Mouse (Mus musculus) cerebellum, postnatal 4 days (tissue): Measurements from ENCODE around the gene Mpzl2.
A peak's percentile ranks its signal among the peaks of the same experiment; 100 is the strongest.

Experiments
- DNase-seq, 2 experiments: peaks; one replicate each; pipeline ENCODE4 v3.0.0; 2022; ENCODE audit warnings: low spot score in 2 of 2, mixed read lengths in 1 of 2

Gene Mpzl2

GRCm38 (mm10) chr9:45039499-45039898 is at the start of gene Mpzl2:
Mpzl2 (plus strand) TSS chr9:45039799.
- DNase-seq: no peak

- DNase-seq: no peak
Measured at GRCm38 (mm10) chr9:44991821-44992220, 47.8 kb upstream of the Mpzl2 start.

GRCm38 (mm10) chr9:44992271-44992670 is 47.3 kb upstream of the Mpzl2 start:
- DNase-seq: peak in 1 of 2 experiments; percentile 40

GRCm38 (mm10) chr9:44993268-44993667 is 46.3 kb upstream of the Mpzl2 start:
- DNase-seq: no peak

GRCm38 (mm10) chr9:44994962-44995361 is 44.6 kb upstream of the Mpzl2 start:
- no peak for DNase-seq

GRCm38 (mm10) chr9:44996590-44996989 is 43.0 kb upstream of the Mpzl2 start:
- no peak for DNase-seq

GRCm38 (mm10) chr9:44998138-44998537 is 41.5 kb upstream of the Mpzl2 start:
- no peak for DNase-seq

- DNase-seq: no peak
Measured at GRCm38 (mm10) chr9:44999171-44999570, 40.4 kb upstream of the Mpzl2 start.

GRCm38 (mm10) chr9:44999776-45000175 is 39.8 kb upstream of the Mpzl2 start:
- DNase-seq: no peak

GRCm38 (mm10) chr9:45000249-45000648 is 39.4 kb upstream of the Mpzl2 start:
- DNase-seq: no peak

GRCm38 (mm10) chr9:45007404-45007803 is 32.2 kb upstream of the Mpzl2 start:
- no peak for DNase-seq

GRCm38 (mm10) chr9:45008342-45008741 is 31.3 kb upstream of the Mpzl2 start:
- no peak for DNase-seq

GRCm38 (mm10) chr9:45009180-45010078 is 30.2 kb upstream of the Mpzl2 start, which contains the start of gene Cd3e:
Cd3e (minus strand) TSS chr9:45009627.
- DNase-seq: no peak

GRCm38 (mm10) chr9:45010461-45010860 is 29.1 kb upstream of the Mpzl2 start:
- DNase-seq: no peak

- no peak for DNase-seq
Measured at GRCm38 (mm10) chr9:45011291-45011690, 28.3 kb upstream of the Mpzl2 start.

GRCm38 (mm10) chr9:45014879-45015278 is 24.7 kb upstream of the Mpzl2 start:
- DNase-seq: no peak

- DNase-seq: no peak
Measured at GRCm38 (mm10) chr9:45015841-45016240, 23.8 kb upstream of the Mpzl2 start.

GRCm38 (mm10) chr9:45018031-45018430 is 21.6 kb upstream of the Mpzl2 start:
- no peak for DNase-seq

GRCm38 (mm10) chr9:45022800-45023199 is 16.8 kb upstream of the Mpzl2 start:
- peak in 1 of 2 experiments; percentile 56 for DNase-seq

- no peak for DNase-seq
Measured at GRCm38 (mm10) chr9:45023638-45024037, 16.0 kb upstream of the Mpzl2 start.

GRCm38 (mm10) chr9:45024187-45024586 is 15.4 kb upstream of the Mpzl2 start:
- DNase-seq: no peak

GRCm38 (mm10) chr9:45027376-45027775 is 12.2 kb upstream of the Mpzl2 start:
- DNase-seq: no peak

- no peak for DNase-seq
Measured at GRCm38 (mm10) chr9:45030341-45030740, 9.3 kb upstream of the Mpzl2 start.
